Comparison of ENCODE assay signal across 12 mouse cellular contexts in genomic region chr11:74524050-74524965, GRCm38 (mm10).
DNase-seq lines count a peak whose midpoint lies in the region; ATAC-seq and TF ChIP-seq lines count a peak whose summit lies in the region.
"Had no signal": no experiment of that assay in that cellular context is flagged by ENCODE, and none has a peak within 500 bp of the region (broad histone marks: within the 10 kb centered on the region; RNA-seq: fewer than 3 reads in every experiment).

No protein-coding gene starts in this region.

- H3K36me3 ChIP-seq in liver, postnatal 0 days (replicated peaks; ENCODE audit: insufficient read depth, low read length): no peaks in the 10 kb centered on the region
- no peaks in the 10 kb centered on the region for H3K36me3 ChIP-seq in liver, embryonic 11.5 days (ENCODE audit: control insufficient read depth, insufficient read depth, low read length)
- no peaks in the 10 kb centered on the region for H3K36me3 ChIP-seq in kidney, postnatal 0 days (ENCODE audit: insufficient read depth, low read length)
- no peaks in the 10 kb centered on the region for H3K36me3 ChIP-seq in stomach, embryonic 15.5 days
- no peaks in the 10 kb centered on the region for H3K36me3 ChIP-seq in forebrain, embryonic 11.5 days (ENCODE audit: control insufficient read depth, insufficient read depth, low read length)

- TF ChIP-seq EP300 in liver, postnatal 0 days (IDR thresholded peaks at IDR 0.05; ENCODE audit: low read depth): no peak

- peaks cover 32% of the 10 kb centered on the region for H3K4me1 ChIP-seq in liver, postnatal 0 days (ENCODE audit: insufficient read depth)
- H3K4me1 ChIP-seq in liver, embryonic 11.5 days (replicated peaks; ENCODE audit: control insufficient read depth, insufficient read depth, low read length): peaks cover 19% of the 10 kb centered on the region
- peaks cover 26% of the 10 kb centered on the region; the same call in 1 of the 2 replicates for H3K4me1 ChIP-seq in kidney, postnatal 0 days (replicated peaks; ENCODE audit: insufficient read depth, low read length)
- peaks cover 31% of the 10 kb centered on the region for H3K4me1 ChIP-seq in stomach, embryonic 15.5 days
- no peaks in the 10 kb centered on the region for H3K4me1 ChIP-seq in forebrain, embryonic 11.5 days (replicated peaks; ENCODE audit: control insufficient read depth, insufficient read depth, low read length)

- peak; percentile 36 for DNase-seq in liver, postnatal 0 days
- no peak for DNase-seq in liver, embryonic 11.5 days (ENCODE audit: low spot score)
- no peak for DNase-seq in kidney, postnatal 0 days (ENCODE audit: low spot score)
- no peak for DNase-seq in forebrain, embryonic 11.5 days (ENCODE audit: low spot score)
- no peak for DNase-seq in yolk sac, embryonic 10.5 days (ENCODE audit: low spot score)
- DNase-seq: adrenal gland, postnatal 36 days; cerebellum, adult 2 months; lung, postnatal 10 days; right cerebral cortex, postnatal 4 days; thymus, postnatal 14 days had no signal

- WGBS in liver, postnatal 0 days (ENCODE audit: insufficient replicate concordance): 55% methylated on average over 9 of the region's 9 CpGs
- WGBS in liver, embryonic 11.5 days: 40% methylated on average over 9 of the region's 9 CpGs
- 49% methylated on average over 9 of the region's 9 CpGs for WGBS in kidney, postnatal 0 days
- 49% methylated on average over 9 of the region's 9 CpGs for WGBS in stomach, embryonic 15.5 days
- 57% methylated on average over 9 of the region's 9 CpGs for WGBS in forebrain, embryonic 11.5 days

- H3K4me2 ChIP-seq in liver, postnatal 0 days (ENCODE audit: low read depth, low read length): 0 out of 2 replicates have a peak overlapping the region, but pooled peaks have one; percentile 75
- H3K4me2 ChIP-seq in liver, embryonic 11.5 days: no peak overlapping the region
- peak overlapping the region; percentile 73; the same call in 1 of the 2 replicates for H3K4me2 ChIP-seq in kidney, postnatal 0 days (ENCODE audit: low read length)
- 0 out of 2 replicates have a peak overlapping the region, but pooled peaks have one; percentile 93 for H3K4me2 ChIP-seq in stomach, embryonic 15.5 days
- no peak overlapping the region for H3K4me2 ChIP-seq in forebrain, embryonic 11.5 days (ENCODE audit: low read depth, low read length, severe bottlenecking)

- no peaks in the 10 kb centered on the region for H3K9me3 ChIP-seq in liver, postnatal 0 days (ENCODE audit: low read length)
- no peaks in the 10 kb centered on the region for H3K9me3 ChIP-seq in liver, embryonic 11.5 days (ENCODE audit: control insufficient read depth, low read length)
- no peaks in the 10 kb centered on the region for H3K9me3 ChIP-seq in kidney, postnatal 0 days (replicated peaks; ENCODE audit: low read length)
- H3K9me3 ChIP-seq in stomach, embryonic 15.5 days: no peaks in the 10 kb centered on the region
- no peaks in the 10 kb centered on the region for H3K9me3 ChIP-seq in forebrain, embryonic 11.5 days (ENCODE audit: control insufficient read depth, low read length)

- H3K27me3 ChIP-seq in liver, postnatal 0 days (ENCODE audit: insufficient read depth, low read length): peaks cover 36% of the 10 kb centered on the region
- peaks cover 51% of the 10 kb centered on the region for H3K27me3 ChIP-seq in liver, embryonic 11.5 days (replicated peaks; ENCODE audit: control insufficient read depth, insufficient read depth, low read length)
- H3K27me3 ChIP-seq in kidney, postnatal 0 days (ENCODE audit: insufficient read depth, low read length): no peaks in the 10 kb centered on the region
- H3K27me3 ChIP-seq in stomach, embryonic 15.5 days (replicated peaks): peaks cover 17% of the 10 kb centered on the region
- H3K27me3 ChIP-seq in forebrain, embryonic 11.5 days (ENCODE audit: control insufficient read depth, insufficient read depth, low read length): peaks cover 32% of the 10 kb centered on the region

- no peak for ATAC-seq in liver, postnatal 0 days
- no peak for ATAC-seq in liver, embryonic 11.5 days (replicated peaks; ENCODE audit: low FRiP score)
- peak; percentile 71 for ATAC-seq in granulocyte monocyte progenitor cell, adult 5-6 weeks (replicated peaks; ENCODE audit: poor library complexity, severe bottlenecking)
- no peak for ATAC-seq in kidney, postnatal 0 days (replicated peaks; ENCODE audit: low FRiP score, low read depth)
- ATAC-seq in stomach, embryonic 15.5 days (ENCODE audit: insufficient read depth, low FRiP score, low read depth): no peak
- no peak for ATAC-seq in forebrain, embryonic 11.5 days (replicated peaks; ENCODE audit: low FRiP score)

- no peak overlapping the region for H3K4me3 ChIP-seq in liver, postnatal 0 days (ENCODE audit: low read depth, low read length)
- no peak overlapping the region for H3K4me3 ChIP-seq in liver, embryonic 11.5 days (ENCODE audit: low read depth, low read length)
- no peak overlapping the region for H3K4me3 ChIP-seq in kidney, postnatal 0 days (replicated peaks; ENCODE audit: low read depth, low read length)
- H3K4me3 ChIP-seq in stomach, embryonic 15.5 days (replicated peaks): peak overlapping the region; percentile 60
- H3K4me3 ChIP-seq in forebrain, embryonic 11.5 days (ENCODE audit: low read depth, low read length): no peak overlapping the region

- no peak overlapping the region for H3K9ac ChIP-seq in liver, postnatal 0 days (replicated peaks)
- no peak overlapping the region for H3K9ac ChIP-seq in liver, embryonic 11.5 days (ENCODE audit: low read depth, low read length)
- no peak overlapping the region for H3K9ac ChIP-seq in kidney, postnatal 0 days (ENCODE audit: low read depth, low read length)
- no peak overlapping the region for H3K9ac ChIP-seq in stomach, embryonic 15.5 days
- no peak overlapping the region for H3K9ac ChIP-seq in forebrain, embryonic 11.5 days (ENCODE audit: low read length)

- H3K27ac ChIP-seq in liver, postnatal 0 days (ENCODE audit: low read depth): no peak overlapping the region
- H3K27ac ChIP-seq in liver, embryonic 11.5 days (ENCODE audit: low read depth, low read length): no peak overlapping the region
- peak overlapping the region; percentile 89 for H3K27ac ChIP-seq in kidney, postnatal 0 days
- H3K27ac ChIP-seq in stomach, embryonic 15.5 days: peak overlapping the region; percentile 73; the same call in 1 of the 2 replicates
- no peak overlapping the region for H3K27ac ChIP-seq in forebrain, embryonic 11.5 days (ENCODE audit: low read depth, low read length)

- no peak for TF ChIP-seq CTCF in liver, postnatal 0 days (IDR thresholded peaks at IDR 0.05; ENCODE audit: low read depth)
- no peak for TF ChIP-seq CTCF in kidney, postnatal 0 days (IDR thresholded peaks at IDR 0.05; ENCODE audit: low read depth)

Comparison
In these comparisons a context has a peak if more than half of its experiments do, and no peak if none do; other contexts are left out.
1. H3K4me2 ChIP-seq: peak in liver, postnatal 0 days (single experiment), kidney, postnatal 0 days (single experiment) and stomach, embryonic 15.5 days (single experiment); none in liver, embryonic 11.5 days (single experiment) and forebrain, embryonic 11.5 days (single experiment).
2. H3K27ac ChIP-seq: peak in kidney, postnatal 0 days (single experiment) and stomach, embryonic 15.5 days (single experiment); none in liver, postnatal 0 days (single experiment), liver, embryonic 11.5 days (single experiment) and forebrain, embryonic 11.5 days (single experiment).